Mouse (Mus musculus) embryonic facial prominence, embryonic 11.5 days (tissue): ENCODE results near the gene Arfgap3. TPM values are rescaled to one million over a fixed set of nuclear protein-coding genes. Genes with fewer than 3 reads are reported as not detected.
A peak's percentile ranks its signal among the peaks of the same experiment; 100 is the strongest.
"Not testable (repeated sequence)": the region's sequence is repeated elsewhere in the genome, so short reads cannot be mapped to it uniquely, and the experiment has no call there.

Experiments
- ATAC-seq: fragments of 200-750 bp; cut with Nextera tagmentation; replicated peaks from 2 replicates; pipeline ENCODE4 v1.8.0; 2017; ENCODE audit warnings: low read depth; ENCODE audit not compliant: insufficient number of reproducible peaks, low FRiP score, low TSS enrichment
- DNase-seq: peaks from one replicate; pipeline ENCODE4 v3.0.0-alpha.2; 2015; ENCODE audit warnings: low spot score
- H3K27ac ChIP-seq: fragments of 300-500 bp; sonication (generic); replicated peaks from 2 replicates; pipeline ENCODE4 v1.5.1; 2014; ENCODE audit warnings: mild to moderate bottlenecking, low read depth, low read length, control low read depth
- H3K27me3 ChIP-seq: fragments of 300-500 bp; sonication (generic); 2 replicates; pipeline ENCODE4 v1.6.1; 2014; ENCODE audit warnings: mild to moderate bottlenecking, low read length, moderate library complexity, mixed read lengths; ENCODE audit not compliant: control insufficient read depth, insufficient read depth
- H3K36me3 ChIP-seq: fragments of 300-500 bp; sonication (generic); replicated peaks from 2 replicates; pipeline ENCODE4 v1.6.1; 2014; ENCODE audit warnings: low read depth, mild to moderate bottlenecking, low read length, moderate library complexity, mixed read lengths; ENCODE audit not compliant: control insufficient read depth, insufficient read depth
- H3K4me1 ChIP-seq: fragments of 300-500 bp; sonication (generic); 2 replicates; pipeline ENCODE4 v1.6.1; 2014; ENCODE audit warnings: low read length, mixed read lengths; ENCODE audit not compliant: control insufficient read depth, insufficient read depth
- H3K4me2 ChIP-seq: fragments of 300-500 bp; sonication (generic); 2 replicates; pipeline ENCODE4 v1.6.1; 2014; ENCODE audit warnings: low read depth, mild to moderate bottlenecking, control low read depth, low read length, moderate library complexity
- H3K4me3 ChIP-seq: fragments of 300-500 bp; sonication (generic); 2 replicates; pipeline ENCODE4 v1.5.1; 2014; ENCODE audit warnings: low read depth, low read length, control low read depth
- H3K9ac ChIP-seq: fragments of 300-500 bp; sonication (generic); replicated peaks from 2 replicates; pipeline ENCODE4 v1.6.1; 2014; ENCODE audit warnings: mild to moderate bottlenecking, control low read depth, low read length
- H3K9me3 ChIP-seq: fragments of 300-500 bp; sonication (generic); replicated peaks from 2 replicates; pipeline ENCODE4 v1.6.1; 2016; ENCODE audit warnings: mild to moderate bottlenecking, low read length, inconsistent platforms, mixed read lengths; ENCODE audit not compliant: control insufficient read depth
- WGBS: fragments of 180-500 bp; shearing (Covaris S2); extraction: QIAGEN DNeasy Blood & Tissue Kit; methylation state at CpG from one replicate; pipeline ENCODE4 v1.1.7; 2014; 5-methylcytosine and 5-hydroxymethylcytosine counted together
- polyA plus RNA-seq: library from polyadenylated mRNA; unstranded; fragments of >200 nt; fragmentation: Nextera tagmentation; extraction: Ambion mirVana; gene quantifications from 2 replicates; pipeline ENCODE4 v1.2.1, GENCODE M21; 2014

Arfgap3 gene
- polyA plus RNA-seq, 1 experiment from 2014 or later, result 37.0 TPM

- ATAC-seq, result no peak
- Histone ChIP-seq H3K9me3 (no peaks in the 10 kb centered on the region), H3K27me3 (no peaks in the 10 kb centered on the region), H3K27ac (no peak overlapping the region), H3K4me2 (no peak overlapping the region), H3K4me1 (no peaks in the 10 kb centered on the region), H3K9ac (no peak overlapping the region), H3K4me3 (no peak overlapping the region), H3K36me3 (no peaks in the 10 kb centered on the region)
- no peak for DNase-seq
These were observed 24.0 kb upstream of the Arfgap3 start for GRCm38 (mm10) chr15:83374076-83374475.

GRCm38 (mm10) chr15:83368702-83369101 lies 18.7 kb upstream of the Arfgap3 start:
- ATAC-seq, result not testable (repeated sequence)
- 89% methylated on average over 4 of the region's 4 CpGs for WGBS

GRCm38 (mm10) chr15:83368261-83368660 lies 18.2 kb upstream of the Arfgap3 start:
- Histone ChIP-seq H3K36me3 (no peaks in the 10 kb centered on the region), H3K9me3 (no peaks in the 10 kb centered on the region), H3K4me1 (no peaks in the 10 kb centered on the region), H3K9ac (no peak overlapping the region), H3K4me3 (no peak overlapping the region), H3K4me2 (no peak overlapping the region), H3K27ac (no peak overlapping the region), H3K27me3 (0 out of 2 replicates have a peak, but pooled peaks cover 2% of the 10 kb centered on the region)
- ATAC-seq (no peak), DNase-seq (no peak)
- 88% methylated on average over 2 of the region's 2 CpGs for WGBS

More at GRCm38 (mm10) chr15:83368702-83369101, 18.7 kb upstream of the Arfgap3 start:
- not testable (repeated sequence) for H3K27ac ChIP-seq, H3K4me3 ChIP-seq, H3K36me3 ChIP-seq, H3K4me1 ChIP-seq, H3K9ac ChIP-seq, H3K27me3 ChIP-seq, H3K4me2 ChIP-seq, H3K9me3 ChIP-seq, DNase-seq

GRCm38 (mm10) chr15:83366933-83367552 lies 17.0 kb upstream of the Arfgap3 start:
- H3K9ac ChIP-seq, result no peak overlapping the region
- WGBS, result 23% methylated on average over 55 of the region's 58 CpGs
- peak overlapping the region; percentile 43 for H3K4me2 ChIP-seq
- no peak overlapping the region for H3K27ac ChIP-seq
- no peaks in the 10 kb centered on the region for H3K36me3 ChIP-seq
- ATAC-seq (peak; percentile 59; the same call in 1 of the 2 replicates), DNase-seq (peak; percentile 66)
- H3K27me3 ChIP-seq, result 0 out of 2 replicates have a peak, but pooled peaks cover 2% of the 10 kb centered on the region
- no peaks in the 10 kb centered on the region for H3K4me1 ChIP-seq
- no peaks in the 10 kb centered on the region for H3K9me3 ChIP-seq
- peak overlapping the region; percentile 24 for H3K4me3 ChIP-seq

GRCm38 (mm10) chr15:83365697-83366096 lies 15.7 kb upstream of the Arfgap3 start:
- ATAC-seq (no peak), DNase-seq (no peak)
- Histone ChIP-seq H3K4me1 (no peaks in the 10 kb centered on the region), H3K4me3 (no peak overlapping the region), H3K27ac (no peak overlapping the region), H3K36me3 (no peaks in the 10 kb centered on the region), H3K27me3 (0 out of 2 replicates have a peak, but pooled peaks cover 2% of the 10 kb centered on the region), H3K9me3 (no peaks in the 10 kb centered on the region), H3K4me2 (no peak overlapping the region), H3K9ac (no peak overlapping the region)

- H3K9me3 ChIP-seq, result no peaks in the 10 kb centered on the region
- no peak overlapping the region for H3K4me2 ChIP-seq
- no peaks in the 10 kb centered on the region for H3K36me3 ChIP-seq
- H3K27ac ChIP-seq, result no peak overlapping the region
- DNase-seq (no peak), ATAC-seq (no peak)
- H3K27me3 ChIP-seq, result 0 out of 2 replicates have a peak, but pooled peaks cover 2% of the 10 kb centered on the region
- no peak overlapping the region for H3K9ac ChIP-seq
- H3K4me3 ChIP-seq, result no peak overlapping the region
- 70% methylated on average over 3 of the region's 3 CpGs for WGBS
- H3K4me1 ChIP-seq, result no peaks in the 10 kb centered on the region
These were observed 14.1 kb upstream of the Arfgap3 start for GRCm38 (mm10) chr15:83364194-83364593.

- not testable (repeated sequence) for H3K4me1 ChIP-seq, ATAC-seq, H3K27me3 ChIP-seq, H3K9me3 ChIP-seq, H3K36me3 ChIP-seq, DNase-seq, H3K9ac ChIP-seq, H3K4me3 ChIP-seq, H3K27ac ChIP-seq, H3K4me2 ChIP-seq
- WGBS, result 81% methylated on average over 1 of the region's 1 CpGs
These were observed 12.8 kb upstream of the Arfgap3 start for GRCm38 (mm10) chr15:83362813-83363212.

- H3K4me3 ChIP-seq, H3K27me3 ChIP-seq, H3K27ac ChIP-seq, ATAC-seq, H3K9me3 ChIP-seq, H3K9ac ChIP-seq, H3K4me1 ChIP-seq, H3K4me2 ChIP-seq, DNase-seq, H3K36me3 ChIP-seq: not testable (repeated sequence)
- WGBS, result 78% methylated on average over 4 of the region's 5 CpGs
These were observed 10.9 kb upstream of the Arfgap3 start for GRCm38 (mm10) chr15:83360899-83361298.
